Mouse (Mus musculus) cortical plate, adult 2 months (tissue): Measurements from ENCODE around the gene Psap. TPM values are rescaled to one million over a fixed set of nuclear protein-coding genes. Genes with fewer than 3 reads are reported as not detected.

Experiments used
- H3K27ac ChIP-seq: fragments of 200-500 bp; 2 replicates; pipeline ENCODE4 v1.5.1; 2012; ENCODE audit warnings: low read length, control low read depth, inconsistent platforms; ENCODE audit not compliant: insufficient read depth
- H3K4me1 ChIP-seq: fragments of 200-500 bp; 2 replicates; pipeline ENCODE4 v1.6.1; 2011; ENCODE audit warnings: low read length; ENCODE audit not compliant: control insufficient read depth, insufficient read depth
- H3K4me3 ChIP-seq: fragments of 200-500 bp; 2 replicates; pipeline ENCODE4 v1.5.1; 2011; ENCODE audit warnings: mild to moderate bottlenecking, low read length, control low read depth; ENCODE audit not compliant: insufficient read depth
- CTCF ChIP-seq: fragments of 200-500 bp; IDR thresholded peaks from 2 replicates; pipeline ENCODE4 v1.5.1; 2011; ENCODE audit warnings: mild to moderate bottlenecking, control low read depth, low read length; ENCODE audit not compliant: insufficient read depth; ENCODE audit errors: extremely low read depth
- POLR2A ChIP-seq: fragments of 200-500 bp; IDR thresholded peaks from 2 replicates; pipeline ENCODE4 v1.6.1; 2011; ENCODE audit warnings: mild to moderate bottlenecking, low read length, control low read depth; ENCODE audit not compliant: insufficient read depth; ENCODE audit errors: extremely low read depth
- polyA plus RNA-seq: library from polyadenylated mRNA; depleted of rRNA; stranded (reverse); fragments of >200 nt; gene quantifications from 2 replicates; pipeline ENCODE4 v1.2.3, GENCODE M21; 2012; rRNA removed

The Psap gene
- polyA plus RNA-seq, 1 experiment = 1,956 TPM

- no peak overlapping the region for H3K4me3 ChIP-seq
- TF ChIP-seq CTCF = no peak
- no peak for TF ChIP-seq POLR2A
- 0 out of 2 replicates have a peak, but pooled peaks cover 2% of the 10 kb centered on the region for H3K4me1 ChIP-seq
- peak overlapping the region; percentile 42 for H3K27ac ChIP-seq
Measured at GRCm38 (mm10) chr10:60351761-60352455, 74.5 kb downstream of the Psap start.

Other genes starting within 250 kb of the Psap start
- gene Spock2, start 171.4 kb upstream of the Psap start, polyA plus RNA-seq = 382 and 387 TPM in 2 replicates
- gene Chst3, start 58.4 kb upstream of the Psap start, polyA plus RNA-seq = 1.4 and 2.0 TPM in 2 replicates
- gene Vsir, start 69.2 kb downstream of the Psap start, polyA plus RNA-seq = 37.6 and 41.4 TPM in 2 replicates
- gene Gm17455, start 122.1 kb downstream of the Psap start, polyA plus RNA-seq = 0.72 and 2.6 TPM in 2 replicates